Mouse (Mus musculus) regulatory T cell (primary cell): Measurements from ENCODE around the gene Rusc2.

Source experiments
- in situ Hi-C: fragments of 300-600 bp; cut with MboI, MseI; formaldehyde crosslinking; loops from one replicate; pipeline ENCODE4 v1.15.1; 2025; ENCODE audit warnings: high pct_unique_total_duplicates

Gene Rusc2

DNA sequence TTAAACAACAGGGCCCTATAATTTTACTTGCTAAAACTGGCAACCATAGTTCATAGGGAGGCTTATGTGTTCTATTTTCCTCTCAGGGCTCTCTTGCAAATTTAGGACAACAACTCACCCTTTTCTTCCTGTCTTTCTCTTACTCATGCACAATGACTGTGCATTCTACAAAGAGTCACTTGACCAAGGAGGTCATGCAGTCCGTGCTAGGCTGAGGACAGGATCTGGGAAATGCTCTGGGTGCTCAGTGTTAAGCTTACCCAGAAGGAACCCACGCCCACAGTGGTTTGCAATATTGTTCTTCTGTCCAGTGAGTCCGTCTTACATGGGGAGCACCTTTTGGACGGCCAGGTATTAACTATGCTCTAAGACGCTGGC lies 2.3 kb downstream of the Rusc2 start:
- in situ Hi-C loops: no loop called here

DNA sequence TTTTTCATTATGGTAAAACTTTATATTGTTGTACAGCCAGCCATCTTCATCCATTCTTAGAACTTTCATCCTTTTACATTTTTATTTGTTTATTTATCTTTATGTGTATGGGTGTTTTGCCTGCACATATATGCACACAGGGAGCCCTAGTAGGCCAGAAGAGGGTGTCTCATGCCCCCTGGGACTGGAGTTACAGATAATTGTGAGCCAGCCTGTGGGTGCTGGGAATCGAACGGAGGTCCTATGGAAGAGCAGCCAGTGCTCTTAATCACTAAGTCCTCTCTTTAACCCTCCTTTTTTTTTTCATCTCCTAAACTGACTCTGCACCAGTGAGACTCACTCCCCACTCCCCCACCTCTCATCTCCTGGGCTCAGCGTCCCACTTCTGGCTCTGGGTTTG lies 2.8 kb downstream of the Rusc2 start:
- in situ Hi-C loops: no loop called here

DNA sequence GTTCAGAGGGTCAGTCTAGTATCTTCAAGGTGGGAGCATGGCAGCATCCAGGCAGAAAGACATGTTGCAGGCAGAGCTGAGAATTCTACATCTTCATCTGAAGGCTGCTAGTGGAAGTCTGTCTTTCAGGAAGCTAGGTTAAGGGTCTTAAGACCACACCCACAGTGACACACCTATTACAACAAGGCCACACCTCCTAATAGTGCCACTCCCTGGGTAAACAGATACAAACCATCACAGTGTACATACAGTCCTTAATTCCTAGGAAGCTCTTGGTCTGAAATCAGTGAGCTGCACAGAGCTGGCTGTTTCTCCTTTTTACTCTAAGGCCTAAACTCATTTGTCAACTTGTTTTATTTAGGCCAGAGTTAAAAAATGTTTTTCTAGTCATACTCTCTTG lies 5.2 kb downstream of the Rusc2 start:
- in situ Hi-C loops: no loop called here

DNA sequence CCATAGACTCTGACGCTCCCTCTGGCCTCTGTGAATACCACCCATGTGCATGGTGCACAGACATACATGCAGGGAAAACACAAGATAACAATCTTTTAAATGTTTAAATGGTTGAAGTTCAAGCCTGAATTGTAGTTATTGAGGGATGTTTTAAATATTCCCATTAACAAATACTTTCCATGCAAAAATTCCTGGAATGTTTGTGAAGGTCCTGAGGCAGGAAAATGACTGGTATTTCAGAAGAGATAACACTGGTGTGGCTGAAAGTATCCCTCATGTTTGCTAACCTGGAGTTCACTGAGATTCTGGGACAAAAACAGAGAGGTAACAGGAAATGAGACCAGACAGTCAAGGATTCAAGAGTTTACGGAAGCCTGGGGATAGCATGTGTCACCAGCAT lies 7.6 kb downstream of the Rusc2 start:
- in situ Hi-C loops: no loop called here

DNA sequence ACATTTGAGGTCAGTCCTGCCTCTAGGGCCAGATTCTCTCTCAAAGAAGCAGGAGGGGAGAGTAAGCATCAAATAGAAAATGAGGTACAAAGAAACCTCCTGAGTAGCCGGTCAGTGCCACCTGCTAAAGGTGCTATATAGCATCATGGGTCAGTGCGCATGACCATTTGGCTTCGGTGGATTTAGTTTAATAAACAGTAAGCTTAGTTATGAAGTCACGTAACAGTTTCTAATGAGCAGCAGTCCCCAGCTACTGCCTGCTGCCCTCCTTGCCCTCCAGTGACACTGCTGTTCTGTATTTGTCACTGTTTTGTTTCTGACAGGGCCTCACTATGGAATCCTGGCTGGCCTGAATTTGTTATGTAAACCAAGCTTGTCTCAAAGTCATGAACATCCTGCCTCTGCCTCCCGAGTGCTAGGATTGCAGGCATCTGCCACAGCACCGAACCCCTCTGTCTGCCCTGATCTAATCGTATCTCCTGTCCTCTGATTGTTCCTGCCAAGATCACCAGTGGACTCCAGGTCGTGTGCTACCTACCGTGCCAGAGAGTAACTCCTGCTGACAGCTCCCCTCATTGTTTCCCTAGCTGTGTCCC lies 8.2 kb downstream of the Rusc2 start:
- in situ Hi-C loops: no loop called here

DNA sequence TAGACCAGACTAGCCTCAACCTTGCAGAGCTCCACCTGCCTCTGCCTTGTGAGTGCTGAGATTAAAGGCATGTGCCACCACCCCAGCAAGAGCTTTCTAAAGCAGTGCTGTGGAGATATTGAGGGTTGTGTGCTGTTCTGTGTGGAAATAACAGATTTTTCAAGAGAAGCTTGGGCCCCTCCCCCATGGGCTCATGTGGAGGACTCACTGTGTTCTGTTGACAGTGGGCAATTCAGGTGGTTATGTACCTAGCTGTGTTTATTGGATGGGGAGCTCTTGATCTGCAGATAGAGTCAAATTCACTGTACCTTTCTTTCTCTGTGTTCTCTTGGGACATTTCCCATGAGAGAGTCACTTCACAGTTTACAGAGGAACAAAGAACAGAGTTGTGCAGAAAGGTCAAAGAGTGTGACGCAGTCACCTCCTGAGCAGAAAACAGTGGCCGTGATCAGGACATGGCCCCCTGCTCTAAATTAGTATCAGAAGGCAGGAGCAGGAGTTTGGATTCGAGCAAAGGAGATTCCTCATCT lies 9.8 kb downstream of the Rusc2 start:
- in situ Hi-C loops: no loop called here

DNA sequence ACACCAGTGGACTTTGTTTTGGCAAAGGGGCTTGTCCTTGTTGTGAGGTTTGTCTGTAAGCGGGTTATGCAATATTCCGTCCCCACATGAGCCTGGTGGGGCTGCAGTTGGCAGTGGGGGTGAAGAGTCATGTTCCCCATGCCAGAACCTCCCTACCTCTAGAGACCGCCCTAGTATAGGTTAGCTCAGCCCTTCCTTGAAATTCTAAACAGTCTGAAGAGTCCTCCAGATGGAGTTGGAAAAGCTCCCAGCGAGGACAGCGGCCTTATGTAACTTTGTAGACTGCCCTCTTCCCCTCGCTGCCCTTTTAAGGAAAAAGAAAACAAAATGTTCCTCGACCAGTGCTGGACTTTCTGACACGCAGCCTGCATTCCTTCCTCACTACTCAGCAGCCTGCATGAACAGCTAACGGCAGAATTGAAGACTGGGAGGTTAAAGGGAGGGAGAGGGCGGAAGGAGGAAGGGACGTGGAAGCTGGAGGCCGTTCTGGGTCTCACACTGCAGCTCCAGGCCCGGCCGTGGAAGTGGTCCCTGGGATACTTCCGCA lies 12.6 kb downstream of the Rusc2 start:
- in situ Hi-C loops: no loop called here

DNA sequence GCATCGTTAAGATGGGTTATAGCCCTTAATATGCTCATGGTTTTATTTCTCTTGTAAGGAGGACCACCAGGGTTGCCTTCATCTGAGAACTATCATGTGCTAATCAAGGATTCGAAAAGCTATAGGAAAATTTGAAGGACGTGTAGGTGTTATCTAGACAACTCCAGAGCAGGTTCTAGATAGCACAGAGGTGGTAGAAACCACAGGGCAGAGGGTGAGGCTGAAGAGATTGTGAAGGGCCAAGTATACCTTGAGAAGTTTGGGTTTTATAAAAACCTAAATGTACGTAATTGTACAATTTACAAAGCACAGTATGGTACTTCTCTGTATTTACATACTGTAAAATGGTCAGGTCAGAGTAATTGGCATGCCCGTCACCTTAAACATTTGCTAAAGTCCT lies 13.4 kb downstream of the Rusc2 start:
- in situ Hi-C loops: no loop called here

DNA sequence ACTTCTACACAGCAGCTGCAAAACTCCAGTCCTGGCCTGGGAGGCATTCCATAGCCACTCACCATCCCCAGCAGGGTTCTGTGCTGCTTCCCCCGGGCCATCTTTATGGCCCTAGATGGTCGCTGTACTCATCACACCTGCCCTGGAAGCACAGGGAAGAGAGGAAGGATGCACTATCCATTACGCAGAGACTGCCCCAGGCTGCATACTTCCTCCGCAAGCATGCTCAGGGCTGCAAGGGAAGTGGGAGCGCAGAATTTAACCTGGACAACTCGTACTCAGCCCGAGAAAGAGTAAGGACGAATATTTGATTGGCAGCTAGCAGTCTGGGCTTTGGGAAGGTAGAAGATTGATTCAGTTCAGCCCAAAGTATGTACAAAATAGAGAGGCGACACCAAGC lies 14.1 kb downstream of the Rusc2 start:
- in situ Hi-C loops: no loop called here

DNA sequence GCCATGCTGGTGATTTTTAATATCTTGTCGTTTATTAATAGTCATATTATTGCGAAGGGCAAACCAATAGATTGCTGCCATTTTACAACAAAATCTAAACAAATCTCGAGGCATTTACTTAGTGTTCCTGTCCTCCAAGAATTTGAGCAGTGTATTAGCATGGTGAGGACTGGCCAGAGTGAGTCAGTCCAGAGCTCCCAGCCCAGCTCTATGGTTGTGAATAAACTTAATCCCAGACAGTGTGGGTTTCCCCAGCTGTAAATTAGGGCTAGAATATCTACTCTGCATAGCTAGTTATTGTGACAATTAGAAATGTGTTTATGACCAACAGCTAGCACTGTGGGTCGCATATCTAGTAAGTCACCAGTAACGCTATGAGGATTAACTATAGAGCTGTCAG lies 14.6 kb downstream of the Rusc2 start:
- in situ Hi-C loops: no loop called here

DNA sequence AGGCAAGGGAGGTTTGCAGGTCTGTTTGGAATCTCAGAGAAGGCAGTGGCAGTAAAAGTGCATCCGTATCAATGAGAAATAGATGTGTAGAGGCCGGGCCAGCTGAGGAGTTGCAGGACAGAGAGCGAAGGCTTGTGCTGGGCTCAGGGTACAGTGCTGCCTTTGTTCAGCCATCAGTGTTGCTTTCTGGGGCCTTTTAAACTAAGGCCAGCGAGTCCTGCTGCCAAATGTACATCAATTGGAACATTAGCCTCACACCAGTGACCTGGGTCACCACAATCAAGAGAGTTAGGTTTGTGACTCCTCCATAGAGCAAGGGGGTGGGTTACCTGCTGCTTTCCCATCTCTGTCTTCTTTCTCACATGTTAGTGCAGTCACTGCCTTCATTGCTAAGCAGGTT lies 16.2 kb downstream of the Rusc2 start:
- in situ Hi-C loops: no loop called here

DNA sequence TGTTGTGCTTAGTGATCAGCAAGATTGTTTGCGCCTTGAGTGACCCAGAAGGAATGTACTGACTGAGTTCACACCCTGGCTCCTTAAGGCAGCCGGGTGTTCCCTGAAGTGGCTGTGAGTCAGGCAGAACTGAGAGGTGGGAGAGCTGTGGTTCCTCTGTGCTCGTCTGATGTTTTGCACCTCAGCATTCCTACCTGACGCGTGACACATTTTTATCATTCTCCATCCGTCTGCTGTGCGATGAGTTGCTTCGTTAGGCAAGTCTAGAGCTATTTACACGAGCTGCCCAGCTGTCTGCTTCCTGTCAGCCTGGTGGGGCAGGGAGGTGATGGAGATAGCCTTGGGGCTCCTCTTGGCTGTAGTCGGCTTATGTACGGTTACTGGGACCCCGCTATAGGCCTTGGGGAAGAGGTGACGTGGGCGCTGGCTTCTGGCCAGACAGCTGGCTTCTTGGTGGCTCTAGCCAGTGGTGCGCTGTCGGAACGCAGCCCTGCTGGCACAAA lies 17.1 kb downstream of the Rusc2 start:
- in situ Hi-C loops: no loop called here

DNA sequence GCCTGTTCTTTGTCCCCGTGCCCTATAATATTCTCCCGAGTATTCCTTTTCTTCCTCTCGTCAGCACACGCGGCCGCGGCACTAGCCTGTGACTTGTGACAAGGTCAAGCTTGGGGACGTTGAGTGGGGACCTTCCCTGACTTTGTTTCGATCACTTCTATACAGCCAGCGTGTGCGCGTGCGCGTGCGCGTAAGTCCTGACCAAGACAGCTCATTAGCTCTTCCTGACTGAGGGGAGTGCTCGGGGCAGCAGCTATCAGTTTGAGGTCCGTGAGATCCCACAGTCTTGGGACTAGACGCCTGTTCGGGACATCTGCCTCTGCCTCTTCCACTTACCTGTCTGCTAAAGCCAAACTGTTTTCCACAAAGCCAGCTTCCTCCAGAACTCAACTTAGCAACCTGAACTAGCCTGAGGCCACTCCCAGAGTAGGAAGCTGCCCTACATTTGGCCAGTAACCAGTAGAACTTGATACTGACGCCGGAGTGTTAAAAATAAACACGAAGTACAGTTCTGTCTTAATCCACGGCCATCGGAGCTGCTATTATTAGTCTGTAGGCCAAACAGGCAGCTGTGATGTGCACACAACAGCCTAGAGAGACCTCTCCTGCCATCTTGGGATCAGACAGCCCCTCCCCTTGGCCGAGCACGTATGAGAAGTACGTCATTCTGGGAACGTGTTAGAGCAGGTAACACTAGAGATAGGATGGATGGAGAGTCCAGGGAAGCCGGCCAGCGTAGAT lies 17.8 kb downstream of the Rusc2 start:
- in situ Hi-C loops: no loop called here

DNA sequence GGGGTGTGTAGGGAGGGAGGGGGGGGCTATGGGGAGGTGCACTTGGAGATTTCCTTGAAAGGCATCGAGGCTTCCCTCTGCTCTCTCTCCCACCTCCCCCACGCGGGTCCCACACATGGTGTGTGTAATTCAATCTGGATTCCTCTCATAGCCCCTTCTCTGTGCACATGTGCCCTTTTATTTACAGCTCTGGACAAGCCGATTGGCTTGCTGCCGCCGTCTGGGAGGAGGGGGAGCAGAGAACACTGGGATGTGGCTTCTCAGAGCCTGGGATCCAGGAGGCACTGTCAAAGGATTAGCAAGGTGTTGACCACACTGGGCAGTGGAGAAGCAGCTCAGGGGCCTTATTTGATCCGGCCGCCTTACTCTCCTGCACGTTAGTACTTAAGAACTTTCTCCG lies 19.2 kb downstream of the Rusc2 start:
- in situ Hi-C loops: no loop called here

DNA sequence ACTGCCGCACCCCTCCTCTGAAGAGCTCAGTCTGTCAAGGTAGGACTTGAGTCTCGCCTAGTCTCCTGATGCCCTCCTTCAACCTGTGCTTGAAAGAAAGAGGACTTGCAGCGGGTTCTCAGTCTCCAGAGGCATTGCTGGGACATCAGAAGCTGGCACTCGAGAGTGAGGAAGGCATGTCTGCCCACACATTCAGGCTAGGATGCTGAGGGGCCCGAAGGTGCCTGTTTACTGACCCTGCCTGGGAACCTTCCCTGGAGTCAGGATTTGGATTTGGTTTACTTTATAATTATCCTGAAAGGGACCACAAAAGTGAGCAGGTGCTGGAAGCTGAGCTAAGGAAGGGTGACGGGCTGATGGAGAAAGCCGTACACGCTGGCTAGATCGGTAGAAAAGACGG lies 19.7 kb downstream of the Rusc2 start:
- in situ Hi-C loops: no loop called here

DNA sequence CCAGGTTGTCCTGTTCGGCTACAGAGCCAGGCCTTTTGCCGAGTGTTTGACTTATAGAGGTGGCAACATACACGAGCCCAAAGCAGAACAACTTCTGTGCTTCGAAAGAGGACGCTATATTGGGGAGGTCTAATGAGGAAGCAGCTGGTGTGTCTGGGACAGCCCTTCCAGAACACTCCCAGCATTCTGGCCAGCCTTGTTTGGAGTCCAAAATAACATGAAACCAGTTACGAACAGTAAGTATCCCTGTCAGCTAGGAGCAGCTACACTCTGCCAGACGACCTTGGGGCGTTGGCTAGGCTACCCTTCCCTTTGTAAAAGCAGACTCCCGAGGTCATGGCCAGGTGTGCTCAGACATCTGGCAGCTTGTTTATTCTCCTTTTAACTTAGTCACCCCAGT lies 20.4 kb downstream of the Rusc2 start:
- in situ Hi-C loops: no loop called here

DNA sequence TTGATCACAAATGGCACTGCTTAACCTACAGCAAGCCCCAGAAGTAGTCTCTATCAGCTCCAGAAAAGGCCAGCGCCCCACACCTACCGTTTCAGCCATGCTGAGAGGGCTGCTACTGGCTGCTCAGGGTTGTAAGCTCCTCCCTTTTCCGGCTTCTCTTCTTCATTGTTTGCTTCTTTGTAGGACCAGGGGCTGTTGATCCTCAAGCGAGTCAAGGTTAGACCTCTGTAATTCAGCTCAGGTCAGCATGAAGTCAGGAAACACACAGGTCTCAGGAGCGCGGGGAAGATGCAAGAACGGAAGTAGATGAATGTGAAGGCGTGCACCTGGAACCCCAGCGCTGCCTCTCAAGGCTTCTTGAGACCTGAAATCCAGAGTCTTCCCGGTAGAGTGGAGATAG lies 22.9 kb downstream of the Rusc2 start:
- in situ Hi-C loops: no loop called here

DNA sequence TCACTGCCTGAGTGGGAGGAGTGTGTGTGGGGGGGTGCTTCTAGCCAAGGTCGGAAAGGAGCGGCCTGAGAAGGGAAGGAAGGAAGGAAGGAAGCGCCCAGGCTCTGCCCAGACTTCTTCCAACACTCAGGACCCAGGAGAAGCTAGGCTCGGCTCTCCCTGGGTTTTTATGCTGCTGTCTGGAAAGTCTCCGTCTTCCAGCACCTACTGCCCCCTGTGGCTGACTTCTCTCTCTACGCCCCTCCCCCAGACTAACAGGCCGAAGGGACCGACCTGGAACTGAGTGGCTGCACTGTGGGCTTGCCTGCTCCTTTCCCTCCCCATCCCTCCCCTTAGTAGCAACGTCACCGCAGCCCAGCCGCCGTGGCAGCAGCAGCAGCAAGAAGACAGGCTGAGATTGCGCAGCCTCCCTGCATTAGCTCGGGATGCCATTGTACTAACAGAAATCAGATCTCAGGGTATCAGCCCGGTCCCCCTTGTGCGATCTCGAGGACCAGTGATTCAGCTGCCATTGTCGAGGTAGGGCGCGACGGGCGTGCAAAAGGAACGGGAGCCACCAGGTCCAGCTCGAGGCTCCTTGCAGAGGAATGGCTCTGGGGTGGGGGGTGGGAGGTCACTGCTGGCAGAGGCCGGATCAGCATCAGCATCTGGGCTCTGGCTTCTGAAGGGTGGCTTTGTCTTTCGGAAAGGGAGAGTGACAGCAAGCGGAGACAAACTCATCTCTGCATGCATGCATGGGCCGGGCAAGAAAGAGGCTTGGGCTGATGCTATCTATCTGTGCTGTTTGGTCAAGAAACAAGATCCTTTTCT lies 24.6 kb downstream of the Rusc2 start:
- in situ Hi-C loops: no loop called here

DNA sequence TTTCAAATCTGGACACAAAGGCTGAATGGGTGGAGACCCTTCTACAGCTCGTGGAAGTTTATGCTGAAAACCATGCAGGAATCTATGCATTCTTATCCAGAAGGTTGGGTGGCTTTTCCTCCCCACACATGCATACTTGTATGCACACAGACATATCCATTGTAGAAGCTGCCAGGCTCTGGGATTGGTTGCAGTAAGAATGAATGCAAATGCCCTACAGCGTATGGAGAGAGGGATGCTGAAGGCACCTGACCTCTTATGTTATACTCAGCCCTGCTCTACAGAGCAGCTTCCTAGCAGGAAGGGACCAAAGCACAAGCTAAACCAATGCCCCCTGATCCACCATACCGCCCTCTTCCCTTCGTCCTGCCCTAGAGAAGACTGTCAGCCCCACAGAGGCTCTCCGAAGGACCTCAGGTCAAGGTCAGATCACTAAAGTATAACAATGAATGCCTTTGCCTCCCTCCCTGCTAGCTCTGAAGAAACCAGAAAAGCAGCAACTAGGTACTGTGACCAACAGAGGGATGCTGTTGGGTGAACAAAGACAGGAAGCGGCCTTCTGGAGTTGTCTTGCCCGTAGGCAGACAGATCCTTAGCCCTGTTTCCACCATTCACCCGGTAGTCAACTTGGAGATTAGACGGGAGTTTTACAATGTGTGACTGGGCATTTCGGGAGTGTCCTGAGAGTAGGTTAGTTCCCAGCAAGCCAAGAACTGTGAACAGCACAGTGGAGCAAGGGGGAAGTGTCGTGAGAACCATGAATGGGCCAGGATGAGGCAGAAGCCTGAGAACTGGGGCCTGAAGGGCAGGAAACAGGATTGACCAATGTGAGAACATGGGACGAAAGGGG lies 25.5 kb downstream of the Rusc2 start:
- in situ Hi-C loops: no loop called here

DNA sequence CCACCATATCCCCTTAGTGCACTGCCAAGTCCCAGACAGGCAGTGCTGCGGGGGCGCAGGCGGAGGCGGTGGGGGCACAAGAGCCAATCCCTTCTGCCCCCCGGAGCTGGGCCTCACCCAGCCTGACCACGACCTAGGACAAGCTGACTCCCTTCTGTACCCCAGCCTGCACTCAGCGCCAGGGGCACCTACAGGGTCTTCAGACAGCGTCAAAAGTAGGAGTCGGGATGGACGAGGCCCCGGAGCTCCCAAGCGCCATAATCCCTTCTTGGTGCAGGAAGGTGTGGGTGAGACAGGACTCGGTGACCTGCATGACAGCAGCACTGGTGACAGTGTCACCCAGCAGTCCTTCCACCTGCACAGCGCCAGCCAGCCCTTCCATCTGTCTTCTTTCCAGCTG lies 33.0 kb downstream of the Rusc2 start:
- in situ Hi-C loops: loop anchor here (5.0 kb wide), 1 partner anchor 152 kb away; no protein-coding TSS in a partner anchor
